Mouse (Mus musculus) layer of hippocampus, postnatal 25 days (tissue): ENCODE results near the gene Tsnaxip1. TPM values are rescaled to one million over a fixed set of nuclear protein-coding genes. Genes with fewer than 3 reads are reported as not detected.
A peak's percentile ranks its signal among the peaks of the same experiment; 100 is the strongest.

ENCODE experiments used
- DNase-seq, 2 experiments: peaks; one replicate each; pipeline ENCODE4 v3.0.0; 2022; ENCODE audit warnings: mixed read lengths in 2 of 2, low spot score in 1 of 2; ENCODE audit errors: extremely low spot score in 1 of 2
- total RNA-seq, 2 experiments: library from RNA; stranded (reverse); gene quantifications; 2 replicates each; pipeline ENCODE4 v1.2.3; 2021

Gene Tsnaxip1
- under 1 TPM; 0.15 to 0.31 TPM for total RNA-seq

GRCm38 (mm10) chr8:105826861-105827848 lies at the start of gene Tsnaxip1, which contains the start of gene Ranbp10:
Gene Tsnaxip1, plus strand, starts transcription at chr8:105827731.
Gene Ranbp10, minus strand, starts transcription at chr8:105827350.
- peak; percentile 87 to 92 for DNase-seq

- DNase-seq = no peak
Measured at GRCm38 (mm10) chr8:105777833-105778232, 49.7 kb upstream of the Tsnaxip1 start.

DNA sequence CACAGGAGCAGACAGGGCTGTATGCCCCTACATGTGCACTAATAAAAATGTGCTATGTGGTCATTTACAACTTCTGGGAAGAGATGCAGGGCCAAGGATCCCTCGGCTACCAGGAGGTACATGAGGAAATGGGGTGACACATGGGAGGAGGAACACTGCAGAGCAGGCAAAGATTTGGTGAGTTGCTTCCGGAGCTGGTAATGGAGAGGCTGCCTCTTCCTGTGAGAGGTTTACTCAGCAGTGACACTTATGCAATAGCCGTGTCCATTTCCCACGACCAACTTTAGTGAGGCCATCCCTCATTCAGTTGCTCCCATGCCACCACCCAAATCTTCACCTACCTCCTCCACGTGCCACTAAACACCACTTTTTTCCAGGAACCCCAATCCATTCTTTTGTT lies 47.2 kb upstream of the Tsnaxip1 start:
- DNase-seq = no peak

DNA sequence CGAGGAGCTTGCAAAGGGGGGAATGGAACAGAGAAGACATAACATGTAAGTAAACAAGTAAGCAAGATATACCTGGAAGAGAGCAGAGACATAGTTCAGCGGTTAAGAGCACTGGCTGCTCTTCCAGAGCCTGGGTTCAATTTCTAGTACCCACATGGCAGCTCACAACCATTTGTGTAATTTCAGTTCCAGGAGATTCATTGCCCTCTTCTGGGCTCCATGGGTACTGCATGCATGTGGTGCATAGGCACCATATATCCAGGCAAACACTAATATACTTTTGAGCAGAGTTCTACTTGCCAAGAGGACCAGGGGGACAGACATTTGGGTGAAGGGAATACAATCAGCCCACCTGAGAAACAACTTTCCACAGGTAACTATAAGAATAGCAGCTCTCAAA lies 39.3 kb upstream of the Tsnaxip1 start:
- DNase-seq = peak in 1 of 2 experiments; percentile 40

DNA sequence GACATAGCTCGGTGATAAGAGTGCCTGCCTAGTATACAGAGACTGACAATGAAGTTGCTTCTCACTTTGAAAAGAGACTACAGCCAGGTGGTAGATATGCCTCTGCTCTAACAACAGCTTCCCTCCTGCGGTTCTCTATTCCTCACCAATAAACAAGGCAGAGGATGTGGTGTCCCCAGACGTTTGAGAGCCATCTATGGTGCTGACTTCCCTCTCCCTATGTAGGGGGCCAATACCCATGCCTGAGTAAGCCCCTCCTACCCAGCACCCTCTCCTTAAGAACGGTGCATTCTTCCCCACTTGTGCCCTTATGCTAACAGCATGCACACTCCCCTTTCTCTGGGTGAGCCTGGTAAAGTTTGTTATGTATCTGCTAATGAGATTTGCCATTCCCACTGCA lies 38.6 kb upstream of the Tsnaxip1 start:
- no peak for DNase-seq

GRCm38 (mm10) chr8:105789626-105790025 lies 37.9 kb upstream of the Tsnaxip1 start:
- DNase-seq = no peak

- DNase-seq = no peak
Measured at GRCm38 (mm10) chr8:105793331-105793730, 34.2 kb upstream of the Tsnaxip1 start.

GRCm38 (mm10) chr8:105794009-105794598 lies 33.4 kb upstream of the Tsnaxip1 start:
- DNase-seq = no peak

DNA sequence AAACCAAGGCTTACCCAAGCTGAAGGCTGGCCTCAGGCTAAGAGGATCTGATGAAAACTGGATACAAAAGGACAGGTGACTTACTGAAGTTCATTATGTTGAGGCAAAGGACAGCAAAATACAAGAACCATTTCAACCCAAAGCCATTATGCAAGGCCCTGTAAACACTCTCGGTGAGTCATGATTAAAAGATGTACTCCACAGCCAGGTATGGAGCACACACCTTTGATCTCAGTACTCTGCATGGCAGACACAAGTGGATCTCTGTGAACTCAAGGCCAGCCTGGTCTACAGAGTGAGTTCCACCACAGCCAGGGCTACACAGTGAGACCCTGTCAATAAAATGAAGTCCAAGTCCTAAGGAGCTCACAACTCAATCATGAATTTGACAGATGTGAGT lies 31.7 kb upstream of the Tsnaxip1 start:
- DNase-seq = no peak

DNA sequence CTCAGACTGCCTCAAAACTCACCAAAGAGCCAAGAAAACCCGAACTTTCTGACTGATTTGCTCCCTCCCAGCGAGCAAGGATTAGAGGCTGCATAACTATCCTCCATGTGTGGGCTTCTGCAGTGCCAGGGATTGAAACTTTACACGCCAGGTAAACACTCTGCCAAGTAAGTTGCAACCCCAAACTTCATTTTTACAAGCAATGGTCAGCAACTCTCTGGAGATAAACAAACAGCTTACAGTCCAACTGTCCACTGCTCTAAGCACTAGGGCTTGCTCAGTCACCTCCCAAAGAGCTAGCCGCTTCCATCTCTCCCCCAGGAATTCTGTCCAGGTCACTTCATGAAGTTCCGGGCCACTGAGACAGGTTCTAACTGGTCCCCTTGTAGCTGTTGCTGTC lies 29.1 kb upstream of the Tsnaxip1 start:
- no peak for DNase-seq

- DNase-seq = peak in 1 of 2 experiments; percentile 43
Measured at GRCm38 (mm10) chr8:105799091-105799812, 28.3 kb upstream of the Tsnaxip1 start.

DNA sequence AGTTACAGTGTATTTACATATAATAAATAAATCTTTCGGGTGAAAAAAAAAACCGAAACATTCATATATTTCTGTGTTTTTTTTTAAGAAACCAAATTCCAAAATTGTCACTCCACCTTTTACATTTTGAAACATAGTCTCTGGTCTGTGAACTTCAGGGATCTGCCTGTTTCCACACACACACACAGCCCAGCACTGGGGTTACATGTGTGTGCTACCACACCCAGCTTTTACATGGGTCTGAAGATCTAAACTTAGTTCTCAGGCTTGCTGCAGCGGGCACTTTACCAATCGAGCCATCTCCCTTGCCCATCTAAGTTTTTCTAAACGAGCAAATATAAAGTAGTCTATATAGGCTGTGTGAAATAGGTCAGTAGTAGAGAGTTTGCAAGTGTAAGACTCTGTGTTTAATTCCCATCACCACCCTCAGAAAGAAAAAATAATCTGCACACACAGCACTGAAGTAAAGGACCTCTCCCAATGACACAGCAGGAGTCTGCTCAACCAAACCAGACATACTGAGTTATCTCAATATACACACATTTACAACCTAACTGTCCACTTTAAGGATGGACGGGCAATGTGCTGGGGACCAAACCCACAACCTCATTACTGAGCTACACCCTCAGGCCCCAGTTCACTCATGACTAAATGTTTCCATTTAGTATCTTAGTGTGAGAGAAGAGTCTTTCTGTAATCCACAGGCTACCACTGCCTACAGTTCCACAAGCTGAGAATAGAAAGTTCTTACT lies 26.2 kb upstream of the Tsnaxip1 start:
- no peak for DNase-seq

- no peak for DNase-seq
Measured at GRCm38 (mm10) chr8:105804797-105805196, 22.7 kb upstream of the Tsnaxip1 start.

DNA sequence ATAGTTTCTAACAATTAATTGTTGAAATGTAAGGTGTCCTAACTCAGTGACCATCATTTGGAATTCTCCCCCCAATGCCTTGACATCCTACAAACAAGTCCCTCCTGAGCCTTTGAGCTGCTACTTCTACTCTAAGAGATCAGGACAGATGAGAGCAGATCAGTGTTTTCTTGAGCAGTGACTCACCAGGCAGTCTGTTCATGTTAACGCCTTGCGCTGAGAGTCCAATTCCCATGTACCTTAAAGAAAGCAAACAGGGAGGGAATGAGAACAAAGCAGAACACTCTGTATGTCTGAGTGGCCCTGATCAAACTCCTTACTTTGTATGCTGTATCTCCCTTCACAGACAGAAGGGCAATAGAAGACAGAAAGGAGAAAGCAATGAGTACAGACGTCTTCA lies 22.2 kb upstream of the Tsnaxip1 start:
- DNase-seq = no peak

DNA sequence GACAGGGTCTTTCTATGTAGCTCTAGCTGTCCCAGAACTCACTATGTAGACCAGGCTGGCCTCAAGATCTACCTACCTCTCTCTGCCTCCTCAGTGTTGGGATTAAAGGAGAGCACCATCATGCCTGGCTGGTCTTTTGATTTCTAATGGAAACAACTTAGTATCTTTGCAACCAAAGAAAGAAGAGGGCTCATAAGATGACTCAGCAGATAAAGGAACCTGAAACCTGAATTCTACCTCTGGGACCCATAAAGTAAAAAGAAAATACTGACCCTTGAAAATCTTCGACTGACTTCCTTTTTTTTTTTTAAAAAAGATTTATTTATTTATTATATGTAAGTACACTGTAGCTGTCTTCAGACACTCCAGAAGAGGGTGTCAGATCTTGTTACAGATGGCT lies 21.6 kb upstream of the Tsnaxip1 start:
- no peak for DNase-seq

DNA sequence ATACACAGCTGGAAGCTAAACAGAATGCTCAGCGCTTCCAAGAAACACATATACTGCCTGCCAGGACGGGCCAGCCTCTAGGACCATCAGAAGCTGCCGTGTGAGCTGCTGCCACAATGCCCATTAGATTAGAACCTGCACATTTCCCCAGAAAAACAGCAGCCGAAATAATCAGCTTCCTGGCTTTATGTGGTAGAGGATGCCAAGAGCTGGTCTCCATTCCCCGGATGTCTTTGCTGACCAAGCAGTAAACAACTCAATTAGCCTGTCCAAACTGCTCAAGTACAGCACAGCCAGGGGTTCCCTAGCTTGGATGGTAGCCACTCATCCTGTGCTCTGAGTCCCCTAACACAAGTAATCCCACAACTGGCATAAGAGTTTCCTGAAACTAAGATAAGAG lies 19.8 kb upstream of the Tsnaxip1 start:
- no peak for DNase-seq

DNA sequence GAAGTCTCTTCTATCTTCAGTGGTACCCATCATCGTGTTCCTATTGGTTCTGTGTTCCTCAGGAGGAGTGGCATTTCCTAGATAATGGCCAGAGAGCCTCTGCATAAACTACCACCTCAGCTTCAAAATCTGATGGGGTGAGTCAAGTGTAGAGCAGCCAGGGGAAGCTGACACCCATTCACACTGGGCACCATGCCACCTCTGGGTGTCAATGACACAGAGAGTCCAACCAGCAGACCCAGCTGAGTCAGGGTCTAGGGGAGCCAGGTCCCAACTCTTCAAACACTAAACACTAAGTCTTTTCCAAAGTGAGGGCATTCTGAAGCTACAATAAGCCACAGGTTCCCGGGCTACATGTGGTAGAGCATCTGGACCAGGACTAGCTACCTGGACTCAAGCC lies 19.1 kb upstream of the Tsnaxip1 start:
- no peak for DNase-seq

DNA sequence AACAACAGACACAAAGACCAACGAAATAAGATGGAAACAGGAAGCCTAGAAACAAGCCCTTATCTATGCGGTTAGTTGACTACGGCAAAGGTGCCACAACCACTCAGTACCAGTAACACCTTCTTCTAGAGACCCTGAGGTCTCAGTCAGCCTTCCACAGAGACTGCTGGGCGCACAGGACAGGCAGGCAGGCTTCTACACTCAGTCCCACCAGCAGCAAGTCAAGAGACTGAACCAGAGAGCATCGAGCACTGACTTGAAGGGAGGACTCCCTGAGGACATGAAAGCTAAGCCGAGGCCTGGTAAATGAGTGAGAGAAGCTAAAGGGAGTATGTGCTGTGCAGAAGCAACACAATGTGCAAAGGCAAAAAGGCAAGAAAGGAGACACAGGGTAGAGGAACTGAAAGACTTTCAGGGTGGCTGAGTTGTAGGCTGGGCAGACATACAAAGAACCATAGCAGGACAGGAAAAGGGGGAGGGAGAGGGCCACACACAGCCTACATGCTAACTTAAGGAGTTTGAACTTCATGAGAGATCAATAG lies 17.2 kb upstream of the Tsnaxip1 start:
- no peak for DNase-seq

DNA sequence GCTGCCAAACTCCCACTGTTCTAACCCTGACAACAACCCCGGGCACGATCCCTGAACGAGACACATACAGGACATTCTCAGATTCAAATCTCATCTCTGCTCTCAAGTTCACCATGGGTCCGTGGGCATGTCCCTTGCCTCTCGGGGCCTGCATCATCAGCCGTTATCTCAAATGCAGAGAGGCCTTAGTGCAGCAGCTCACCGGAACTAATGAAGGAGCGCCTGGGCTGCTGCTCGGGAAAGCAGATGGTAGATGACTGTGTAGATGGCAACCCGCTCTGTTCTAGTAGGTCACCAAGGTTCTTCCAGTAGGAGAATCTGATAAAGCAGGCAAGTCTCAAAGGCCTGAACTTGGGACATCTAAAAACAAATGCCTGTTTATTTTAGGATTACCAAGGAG lies 16.5 kb upstream of the Tsnaxip1 start:
- DNase-seq = no peak

- DNase-seq = no peak
Measured at GRCm38 (mm10) chr8:105811543-105811942, 16.0 kb upstream of the Tsnaxip1 start.
